Mouse (Mus musculus): ENCODE data around the gene Doc2g. TPM values are rescaled to one million over a fixed set of nuclear protein-coding genes. Genes with fewer than 3 reads are reported as not detected.
"Not testable (repeated sequence)": the region's sequence is repeated elsewhere in the genome, so short reads cannot be mapped to it uniquely, and the experiment has no call there.

The Doc2g gene
- polyA plus RNA-seq, 1 experiment from 2014 or later = 5.2 TPM

- Histone ChIP-seq H3K36me3 (no peaks in the 10 kb centered on the region), H3K4me2 (replicated peaks) (no peak overlapping the region), H3K4me3 (no peak overlapping the region), H3K9ac (replicated peaks) (no peak overlapping the region), H3K4me1 (no peaks in the 10 kb centered on the region), H3K27me3 (no peaks in the 10 kb centered on the region), H3K27ac (replicated peaks) (no peak overlapping the region), H3K9me3 (no peaks in the 10 kb centered on the region)
- ATAC-seq (ENCODE audit: low FRiP score, low read depth) = no peak
Observed at GRCm38 (mm10) chr19:4027576-4027975, 24.5 kb downstream of the Doc2g start.

GRCm38 (mm10) chr19:4032668-4033067, 29.6 kb downstream of the Doc2g start:
- WGBS = 43% methylated on average over 7 of the region's 7 CpGs

DNA sequence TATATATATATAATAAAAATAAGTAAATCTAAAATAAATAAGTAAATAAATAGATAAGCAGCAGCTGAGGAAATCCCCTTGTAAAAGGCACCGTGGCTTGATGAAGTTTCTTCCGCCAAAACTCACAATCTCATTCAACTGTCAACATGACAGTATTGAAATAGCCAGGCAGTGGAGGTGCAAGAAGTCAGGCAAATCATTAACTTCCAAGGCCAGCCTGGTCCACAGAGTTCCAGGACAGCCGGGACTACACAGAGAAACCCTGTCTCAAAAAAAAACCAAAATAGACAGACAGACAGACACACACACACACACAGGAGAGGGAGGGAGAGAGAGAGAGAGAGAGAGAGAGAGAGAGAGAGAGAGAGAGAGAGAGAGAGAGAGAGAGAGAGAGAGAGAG, 30.2 kb downstream of the Doc2g start:
- WGBS = 79% methylated on average over 3 of the region's 3 CpGs
- Histone ChIP-seq H3K36me3 (no peaks in the 10 kb centered on the region), H3K27me3 (no peaks in the 10 kb centered on the region), H3K27ac (replicated peaks) (no peak overlapping the region), H3K4me1 (peaks cover 13% of the 10 kb centered on the region), H3K9me3 (no peaks in the 10 kb centered on the region), H3K4me2 (replicated peaks) (no peak overlapping the region), H3K4me3 (no peak overlapping the region), H3K9ac (replicated peaks) (no peak overlapping the region)
- no peak for ATAC-seq (ENCODE audit: low FRiP score, low read depth)

More at GRCm38 (mm10) chr19:4032668-4033067, 29.6 kb downstream of the Doc2g start:
- no peak overlapping the region for H3K4me3 ChIP-seq
- no peaks in the 10 kb centered on the region for H3K9me3 ChIP-seq
- no peak overlapping the region for H3K27ac ChIP-seq (replicated peaks)
- H3K9ac ChIP-seq (replicated peaks) = no peak overlapping the region
- peaks cover 10% of the 10 kb centered on the region for H3K4me1 ChIP-seq
- H3K36me3 ChIP-seq = no peaks in the 10 kb centered on the region
- no peak for ATAC-seq (ENCODE audit: low FRiP score, low read depth)
- no peaks in the 10 kb centered on the region for H3K27me3 ChIP-seq
- no peak overlapping the region for H3K4me2 ChIP-seq (replicated peaks)

- no peak overlapping the region for H3K4me3 ChIP-seq
- no peaks in the 10 kb centered on the region for H3K9me3 ChIP-seq
- no peak overlapping the region for H3K4me2 ChIP-seq (replicated peaks)
- H3K4me1 ChIP-seq = peaks cover 14% of the 10 kb centered on the region
- 54% methylated on average over 5 of the region's 5 CpGs for WGBS
- no peak for ATAC-seq (ENCODE audit: low FRiP score, low read depth)
- no peak overlapping the region for H3K27ac ChIP-seq (replicated peaks)
- H3K27me3 ChIP-seq = no peaks in the 10 kb centered on the region
- no peak overlapping the region for H3K9ac ChIP-seq (replicated peaks)
- H3K36me3 ChIP-seq = no peaks in the 10 kb centered on the region
Observed at GRCm38 (mm10) chr19:4033742-4034141, 30.6 kb downstream of the Doc2g start.

GRCm38 (mm10) chr19:4036327-4037045, 33.4 kb downstream of the Doc2g start:
- H3K36me3 ChIP-seq = no peaks in the 10 kb centered on the region
- H3K4me3 ChIP-seq = no peak overlapping the region
- 78% methylated on average over 12 of the region's 12 CpGs for WGBS
- no peaks in the 10 kb centered on the region for H3K9me3 ChIP-seq
- H3K27me3 ChIP-seq = no peaks in the 10 kb centered on the region
- H3K27ac ChIP-seq (replicated peaks) = no peak overlapping the region
- peaks cover 14% of the 10 kb centered on the region for H3K4me1 ChIP-seq
- no peak for ATAC-seq (ENCODE audit: low FRiP score, low read depth)
- no peak overlapping the region for H3K9ac ChIP-seq (replicated peaks)
- H3K4me2 ChIP-seq (replicated peaks) = peak overlapping the region; percentile 22; the same call in 1 of the 2 replicates

DNA sequence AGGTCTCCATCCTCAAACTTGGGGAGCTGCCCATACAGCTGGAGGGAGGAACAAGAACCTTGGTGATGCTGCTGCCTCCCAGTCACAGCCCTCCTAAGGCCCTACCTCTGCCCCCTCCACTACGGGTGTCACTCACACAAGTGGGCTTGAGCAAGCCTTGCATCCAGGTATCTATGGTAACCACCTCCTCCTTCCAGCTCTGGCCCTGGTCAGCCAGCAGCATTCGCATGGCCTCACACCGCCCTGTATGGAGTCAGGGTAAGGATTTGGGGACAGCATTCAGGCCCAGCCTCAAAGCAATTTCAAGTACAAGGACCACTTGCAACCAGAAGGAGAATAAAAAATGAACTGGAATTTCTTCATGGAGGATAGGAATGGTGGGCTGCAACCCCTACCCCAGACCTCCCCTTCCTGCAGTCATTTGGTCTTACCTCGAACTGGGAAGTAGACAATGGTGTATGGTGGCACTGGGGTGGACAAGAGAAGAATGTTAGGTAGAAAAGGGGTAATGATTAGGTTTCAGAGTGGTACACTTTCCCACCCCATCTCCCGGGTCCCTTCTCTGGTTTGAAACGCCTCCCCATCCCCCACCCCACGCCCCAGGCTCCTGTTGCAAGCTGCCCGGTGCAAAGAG, 34.2 kb downstream of the Doc2g start:
- Histone ChIP-seq H3K4me2 (replicated peaks) (peak overlapping the region; percentile 76), H3K4me1 (peaks cover 14% of the 10 kb centered on the region), H3K27ac (replicated peaks) (peak overlapping the region; percentile 58; the same call in 1 of the 2 replicates), H3K4me3 (peak overlapping the region; percentile 65), H3K9ac (replicated peaks) (peak overlapping the region; percentile 68)
- H3K27me3 ChIP-seq; H3K9me3 ChIP-seq; H3K36me3 ChIP-seq; ATAC-seq (ENCODE audit: low FRiP score, low read depth): not testable (repeated sequence)
- WGBS = 30% methylated on average over 6 of the region's 8 CpGs

DNA sequence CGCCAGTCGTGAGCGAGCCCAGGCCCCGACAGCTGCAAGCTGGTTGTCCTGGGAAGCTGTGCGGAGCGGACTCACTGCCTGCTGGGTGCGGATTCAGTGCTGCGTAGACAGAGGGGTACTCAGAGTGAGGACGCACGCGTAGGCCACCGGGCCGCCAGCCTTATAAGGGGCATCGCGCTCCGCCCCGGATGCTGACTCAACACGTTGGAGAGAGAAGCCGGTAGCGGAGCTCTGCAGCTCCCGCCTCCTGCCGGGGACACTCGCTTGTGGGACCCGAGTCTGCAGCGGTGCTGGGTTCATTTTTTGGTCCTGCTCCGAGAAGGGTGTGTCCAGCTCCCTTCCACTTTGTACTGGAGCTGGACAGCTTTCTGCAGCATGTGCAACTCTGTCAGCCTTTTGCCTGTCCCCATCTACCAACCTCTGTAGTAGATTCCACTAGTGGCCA, 34.7 kb downstream of the Doc2g start, which contains the start of gene Gstp1:
TSS of gene Gstp1 (minus strand) at position 198 of the 445 bp plus-strand sequence.
- Histone ChIP-seq H3K9me3 (no peaks in the 10 kb centered on the region), H3K36me3 (no peaks in the 10 kb centered on the region), H3K9ac (replicated peaks) (peak within 1 kb of the TSS; percentile 68), H3K4me1 (peaks cover 14% of the 10 kb centered on the region), H3K4me3 (peak within 1 kb of the TSS; percentile 65), H3K27me3 (peaks cover 8% of the 10 kb centered on the region; the same call in 1 of the 2 replicates), H3K27ac (replicated peaks) (peak within 1 kb of the TSS; percentile 58; the same call in 1 of the 2 replicates), H3K4me2 (replicated peaks) (peak within 1 kb of the TSS; percentile 76)
- ATAC-seq (ENCODE audit: low FRiP score, low read depth) = peak; percentile 80
- WGBS = under 1% methylated on average over 23 of the region's 26 CpGs

GRCm38 (mm10) chr19:4040941-4041340, 37.8 kb downstream of the Doc2g start:
- H3K27ac ChIP-seq (replicated peaks); H3K9me3 ChIP-seq; H3K9ac ChIP-seq (replicated peaks); H3K4me3 ChIP-seq; ATAC-seq (ENCODE audit: low FRiP score, low read depth); H3K36me3 ChIP-seq; H3K27me3 ChIP-seq; H3K4me2 ChIP-seq (replicated peaks): not testable (repeated sequence)
- peaks cover 14% of the 10 kb centered on the region for H3K4me1 ChIP-seq
- WGBS = 79% methylated on average over 5 of the region's 5 CpGs

GRCm38 (mm10) chr19:4041500-4041899, 38.4 kb downstream of the Doc2g start:
- not testable (repeated sequence) for H3K27ac ChIP-seq (replicated peaks); H3K9me3 ChIP-seq; H3K36me3 ChIP-seq; H3K9ac ChIP-seq (replicated peaks); H3K4me3 ChIP-seq; H3K27me3 ChIP-seq; ATAC-seq (ENCODE audit: low FRiP score, low read depth); H3K4me2 ChIP-seq (replicated peaks)
- 84% methylated on average over 4 of the region's 4 CpGs for WGBS
- H3K4me1 ChIP-seq = peaks cover 12% of the 10 kb centered on the region

GRCm38 (mm10) chr19:4042124-4042523, 39.0 kb downstream of the Doc2g start:
- Histone ChIP-seq H3K4me3 (no peak overlapping the region), H3K27ac (replicated peaks) (no peak overlapping the region), H3K36me3 (no peaks in the 10 kb centered on the region), H3K9me3 (no peaks in the 10 kb centered on the region), H3K4me1 (peaks cover 9% of the 10 kb centered on the region), H3K4me2 (replicated peaks) (no peak overlapping the region), H3K27me3 (peaks cover 8% of the 10 kb centered on the region; the same call in 1 of the 2 replicates), H3K9ac (replicated peaks) (no peak overlapping the region)
- ATAC-seq (ENCODE audit: low FRiP score, low read depth) = no peak
- WGBS = 82% methylated on average over 14 of the region's 14 CpGs

GRCm38 (mm10) chr19:4044109-4044508, 41.0 kb downstream of the Doc2g start:
- H3K4me1 ChIP-seq; H3K9me3 ChIP-seq; H3K4me3 ChIP-seq; H3K27ac ChIP-seq (replicated peaks); H3K4me2 ChIP-seq (replicated peaks); H3K27me3 ChIP-seq; ATAC-seq (ENCODE audit: low FRiP score, low read depth); H3K9ac ChIP-seq (replicated peaks); H3K36me3 ChIP-seq: not testable (repeated sequence)
- WGBS = 90% methylated on average over 5 of the region's 5 CpGs
